Mouse (Mus musculus): ENCODE results near the gene Dnaaf1. TPM values are rescaled to one million over a fixed set of nuclear protein-coding genes. Genes with fewer than 3 reads are reported as not detected.

Gene Dnaaf1
- polyA plus RNA-seq, 1 experiment from 2014 or later: 0.48 TPM

GRCm38 (mm10) chr8:119566367-119566766, 8.7 kb upstream of the Dnaaf1 start:
- Histone ChIP-seq H3K27ac (ENCODE audit: low read depth, low read length) (no peak overlapping the region), H3K36me3 (ENCODE audit: control insufficient read depth, insufficient read depth, low read length) (peaks cover 45% of the 10 kb centered on the region), H3K4me3 (ENCODE audit: low read depth, low read length) (no peak overlapping the region), H3K9ac (replicated peaks; ENCODE audit: low read depth, low read length) (no peak overlapping the region), H3K27me3 (ENCODE audit: control insufficient read depth, insufficient read depth, low read length) (no peaks in the 10 kb centered on the region), H3K4me2 (ENCODE audit: low read depth, low read length) (no peak overlapping the region), H3K9me3 (ENCODE audit: control insufficient read depth, low read length) (no peaks in the 10 kb centered on the region), H3K4me1 (ENCODE audit: control insufficient read depth, insufficient read depth, low read length) (no peaks in the 10 kb centered on the region)
- ATAC-seq (ENCODE audit: low read depth): no peak
- whole genome bisulfite sequencing: 88% methylated on average over 11 of the region's 11 CpGs

GRCm38 (mm10) chr8:119568251-119568650, 6.8 kb upstream of the Dnaaf1 start:
- no peak overlapping the region for H3K9ac ChIP-seq (replicated peaks; ENCODE audit: low read depth, low read length)
- 91% methylated on average over 9 of the region's 9 CpGs for WGBS
- peaks cover 3% of the 10 kb centered on the region; the same call in 1 of the 2 replicates for H3K4me1 ChIP-seq (ENCODE audit: control insufficient read depth, insufficient read depth, low read length)
- no peak overlapping the region for H3K4me3 ChIP-seq (ENCODE audit: low read depth, low read length)
- H3K9me3 ChIP-seq (ENCODE audit: control insufficient read depth, low read length): no peaks in the 10 kb centered on the region
- no peak overlapping the region for H3K4me2 ChIP-seq (ENCODE audit: low read depth, low read length)
- no peak overlapping the region for H3K27ac ChIP-seq (ENCODE audit: low read depth, low read length)
- ATAC-seq (ENCODE audit: low read depth): no peak
- H3K27me3 ChIP-seq (ENCODE audit: control insufficient read depth, insufficient read depth, low read length): no peaks in the 10 kb centered on the region
- peaks cover 31% of the 10 kb centered on the region for H3K36me3 ChIP-seq (ENCODE audit: control insufficient read depth, insufficient read depth, low read length)

GRCm38 (mm10) chr8:119568951-119569350, 6.1 kb upstream of the Dnaaf1 start:
- H3K9ac ChIP-seq (replicated peaks; ENCODE audit: low read depth, low read length): no peak overlapping the region
- H3K27ac ChIP-seq (ENCODE audit: low read depth, low read length): no peak overlapping the region
- H3K4me1 ChIP-seq (ENCODE audit: control insufficient read depth, insufficient read depth, low read length): peaks cover 8% of the 10 kb centered on the region
- no peaks in the 10 kb centered on the region for H3K27me3 ChIP-seq (ENCODE audit: control insufficient read depth, insufficient read depth, low read length)
- no peaks in the 10 kb centered on the region for H3K9me3 ChIP-seq (ENCODE audit: control insufficient read depth, low read length)
- 72% methylated on average over 7 of the region's 7 CpGs for WGBS
- H3K36me3 ChIP-seq (ENCODE audit: control insufficient read depth, insufficient read depth, low read length): peaks cover 24% of the 10 kb centered on the region
- no peak overlapping the region for H3K4me2 ChIP-seq (ENCODE audit: low read depth, low read length)
- ATAC-seq (ENCODE audit: low read depth): no peak
- H3K4me3 ChIP-seq (ENCODE audit: low read depth, low read length): no peak overlapping the region

- peaks cover 16% of the 10 kb centered on the region for H3K36me3 ChIP-seq (ENCODE audit: control insufficient read depth, insufficient read depth, low read length)
- no peak overlapping the region for H3K4me3 ChIP-seq (ENCODE audit: low read depth, low read length)
- no peaks in the 10 kb centered on the region for H3K9me3 ChIP-seq (ENCODE audit: control insufficient read depth, low read length)
- H3K27ac ChIP-seq (ENCODE audit: low read depth, low read length): no peak overlapping the region
- WGBS: 48% methylated on average over 4 of the region's 4 CpGs
- H3K9ac ChIP-seq (replicated peaks; ENCODE audit: low read depth, low read length): no peak overlapping the region
- H3K4me2 ChIP-seq (ENCODE audit: low read depth, low read length): no peak overlapping the region
- peaks cover 11% of the 10 kb centered on the region for H3K4me1 ChIP-seq (ENCODE audit: control insufficient read depth, insufficient read depth, low read length)
- no peaks in the 10 kb centered on the region for H3K27me3 ChIP-seq (ENCODE audit: control insufficient read depth, insufficient read depth, low read length)
- no peak for ATAC-seq (ENCODE audit: low read depth)
Measured at GRCm38 (mm10) chr8:119569881-119570280, 5.2 kb upstream of the Dnaaf1 start.

- 96% methylated on average over 6 of the region's 6 CpGs for WGBS
- no peak overlapping the region for H3K4me3 ChIP-seq (ENCODE audit: low read depth, low read length)
- H3K4me1 ChIP-seq (ENCODE audit: control insufficient read depth, insufficient read depth, low read length): peaks cover 15% of the 10 kb centered on the region
- no peak overlapping the region for H3K27ac ChIP-seq (ENCODE audit: low read depth, low read length)
- H3K36me3 ChIP-seq (ENCODE audit: control insufficient read depth, insufficient read depth, low read length): peaks cover 6% of the 10 kb centered on the region; the same call in 1 of the 2 replicates
- H3K9ac ChIP-seq (replicated peaks; ENCODE audit: low read depth, low read length): no peak overlapping the region
- no peak for ATAC-seq (ENCODE audit: low read depth)
- H3K27me3 ChIP-seq (ENCODE audit: control insufficient read depth, insufficient read depth, low read length): no peaks in the 10 kb centered on the region
- no peaks in the 10 kb centered on the region for H3K9me3 ChIP-seq (ENCODE audit: control insufficient read depth, low read length)
- H3K4me2 ChIP-seq (ENCODE audit: low read depth, low read length): no peak overlapping the region
Measured at GRCm38 (mm10) chr8:119571135-119571534, 3.9 kb upstream of the Dnaaf1 start.

GRCm38 (mm10) chr8:119572411-119572810, 2.6 kb upstream of the Dnaaf1 start:
- WGBS: 90% methylated on average over 4 of the region's 4 CpGs
- no peaks in the 10 kb centered on the region for H3K27me3 ChIP-seq (ENCODE audit: control insufficient read depth, insufficient read depth, low read length)
- peaks cover 15% of the 10 kb centered on the region for H3K4me1 ChIP-seq (ENCODE audit: control insufficient read depth, insufficient read depth, low read length)
- H3K9me3 ChIP-seq (ENCODE audit: control insufficient read depth, low read length): no peaks in the 10 kb centered on the region
- no peak overlapping the region for H3K27ac ChIP-seq (ENCODE audit: low read depth, low read length)
- H3K4me3 ChIP-seq (ENCODE audit: low read depth, low read length): no peak overlapping the region
- no peak for ATAC-seq (ENCODE audit: low read depth)
- H3K9ac ChIP-seq (replicated peaks; ENCODE audit: low read depth, low read length): no peak overlapping the region
- no peaks in the 10 kb centered on the region for H3K36me3 ChIP-seq (ENCODE audit: control insufficient read depth, insufficient read depth, low read length)
- H3K4me2 ChIP-seq (ENCODE audit: low read depth, low read length): no peak overlapping the region

GRCm38 (mm10) chr8:119575366-119575726, 311 bp downstream of the Dnaaf1 start:
- WGBS: 2% methylated on average over 16 of the region's 16 CpGs
- Histone ChIP-seq H3K27me3 (ENCODE audit: control insufficient read depth, insufficient read depth, low read length) (no peaks in the 10 kb centered on the region), H3K4me2 (ENCODE audit: low read depth, low read length) (peak overlapping the region; percentile 84), H3K9me3 (ENCODE audit: control insufficient read depth, low read length) (no peaks in the 10 kb centered on the region), H3K4me3 (ENCODE audit: low read depth, low read length) (peak overlapping the region; percentile 94), H3K36me3 (ENCODE audit: control insufficient read depth, insufficient read depth, low read length) (no peaks in the 10 kb centered on the region), H3K4me1 (ENCODE audit: control insufficient read depth, insufficient read depth, low read length) (peaks cover 15% of the 10 kb centered on the region), H3K27ac (ENCODE audit: low read depth, low read length) (no peak overlapping the region; the same call in 1 of the 2 replicates), H3K9ac (replicated peaks; ENCODE audit: low read depth, low read length) (peak overlapping the region; percentile 82)
- no peak for ATAC-seq (ENCODE audit: low read depth)

- ATAC-seq (ENCODE audit: low read depth): no peak
- WGBS: 34% methylated on average over 13 of the region's 13 CpGs
- H3K36me3 ChIP-seq (ENCODE audit: control insufficient read depth, insufficient read depth, low read length): no peaks in the 10 kb centered on the region
- H3K27ac ChIP-seq (ENCODE audit: low read depth, low read length): no peak overlapping the region
- no peaks in the 10 kb centered on the region for H3K27me3 ChIP-seq (ENCODE audit: control insufficient read depth, insufficient read depth, low read length)
- H3K4me2 ChIP-seq (ENCODE audit: low read depth, low read length): no peak overlapping the region
- no peak overlapping the region for H3K4me3 ChIP-seq (ENCODE audit: low read depth, low read length)
- no peak overlapping the region for H3K9ac ChIP-seq (replicated peaks; ENCODE audit: low read depth, low read length)
- no peaks in the 10 kb centered on the region for H3K9me3 ChIP-seq (ENCODE audit: control insufficient read depth, low read length)
- peaks cover 6% of the 10 kb centered on the region; the same call in 1 of the 2 replicates for H3K4me1 ChIP-seq (ENCODE audit: control insufficient read depth, insufficient read depth, low read length)
Measured at GRCm38 (mm10) chr8:119579096-119579495, 4.1 kb downstream of the Dnaaf1 start.

GRCm38 (mm10) chr8:119580441-119581161, 5.6 kb downstream of the Dnaaf1 start:
- Histone ChIP-seq H3K36me3 (ENCODE audit: control insufficient read depth, insufficient read depth, low read length) (no peaks in the 10 kb centered on the region), H3K9ac (replicated peaks; ENCODE audit: low read depth, low read length) (no peak overlapping the region), H3K4me2 (ENCODE audit: low read depth, low read length) (no peak overlapping the region), H3K4me3 (ENCODE audit: low read depth, low read length) (no peak overlapping the region), H3K4me1 (ENCODE audit: control insufficient read depth, insufficient read depth, low read length) (peaks cover under 1% of the 10 kb centered on the region; the same call in 1 of the 2 replicates), H3K27me3 (ENCODE audit: control insufficient read depth, insufficient read depth, low read length) (no peaks in the 10 kb centered on the region), H3K9me3 (ENCODE audit: control insufficient read depth, low read length) (no peaks in the 10 kb centered on the region), H3K27ac (ENCODE audit: low read depth, low read length) (no peak overlapping the region)
- ATAC-seq (ENCODE audit: low read depth): no peak
- WGBS: 81% methylated on average over 5 of the region's 5 CpGs
